Mouse (Mus musculus) T-helper 1 cell (primary cell): ENCODE results near the gene Cux2.

Experiments used
- in situ Hi-C: fragments of 300-600 bp; cut with MboI, MseI; formaldehyde crosslinking; loops from one replicate; pipeline ENCODE4 v1.15.1; 2025; ENCODE audit warnings: high pct_unique_total_duplicates

Gene Cux2

DNA sequence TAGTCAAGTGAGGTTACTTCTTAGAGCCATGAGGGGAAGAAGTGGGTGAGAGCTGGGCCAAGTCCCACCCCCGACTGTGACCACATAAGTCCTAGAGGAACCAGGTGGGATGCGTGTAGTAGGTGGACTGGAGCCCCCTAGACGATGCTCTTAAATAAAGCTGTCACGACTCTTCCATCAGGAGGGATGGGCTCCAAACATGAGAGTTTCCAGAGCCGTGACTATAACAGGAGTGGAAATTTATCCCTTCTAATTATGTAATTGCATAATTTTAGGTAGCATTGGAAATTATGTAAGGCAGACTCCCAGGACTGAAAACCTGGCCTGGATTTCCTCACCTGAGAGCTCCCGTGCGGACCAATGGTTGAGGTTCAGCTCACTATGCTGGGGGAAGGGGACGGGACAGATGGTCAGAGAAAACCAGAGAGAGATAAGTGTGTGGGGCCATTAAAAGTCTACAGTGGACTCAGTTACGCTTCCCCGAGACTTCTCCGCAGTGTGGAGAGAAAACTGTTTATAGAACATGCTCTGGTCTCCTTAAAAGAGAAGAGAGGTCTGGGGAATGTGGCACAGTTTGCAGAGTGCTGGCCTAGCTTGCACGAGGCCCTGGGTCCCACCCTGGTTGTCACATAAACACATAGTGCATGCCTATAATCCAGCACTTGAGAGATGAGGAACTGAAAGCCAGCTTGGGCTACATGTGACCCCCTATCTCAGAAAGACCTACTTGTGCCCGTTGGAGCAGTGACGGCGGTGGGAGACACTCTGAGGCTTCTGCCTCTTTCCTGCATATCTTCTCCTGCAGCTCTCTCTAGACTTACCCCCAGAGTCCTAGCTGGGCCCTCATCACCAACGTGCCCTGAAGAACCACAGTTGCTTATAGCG, 126.7 kb downstream of the Cux2 start:
- in situ Hi-C loops = no loop called here

DNA sequence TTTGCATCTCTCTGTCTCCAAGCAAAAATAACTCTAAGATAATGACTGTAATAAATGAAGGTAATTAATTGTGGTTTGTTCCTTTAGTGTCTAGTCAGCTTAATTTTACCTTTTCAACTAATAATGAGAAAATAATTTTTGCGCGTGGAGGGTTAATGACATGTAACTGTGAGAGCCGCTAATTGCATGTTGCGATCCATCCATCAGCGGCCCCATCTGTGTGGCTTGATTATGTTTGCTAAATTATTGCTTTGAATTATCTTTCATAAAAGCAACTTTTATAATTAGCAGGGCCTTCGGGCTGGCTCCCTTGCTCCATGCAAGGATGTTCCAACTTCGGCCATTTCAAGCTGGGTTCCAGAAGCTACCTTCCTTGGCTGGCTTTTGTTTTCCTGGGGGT, 130.7 kb downstream of the Cux2 start:
- in situ Hi-C loops = no loop called here

DNA sequence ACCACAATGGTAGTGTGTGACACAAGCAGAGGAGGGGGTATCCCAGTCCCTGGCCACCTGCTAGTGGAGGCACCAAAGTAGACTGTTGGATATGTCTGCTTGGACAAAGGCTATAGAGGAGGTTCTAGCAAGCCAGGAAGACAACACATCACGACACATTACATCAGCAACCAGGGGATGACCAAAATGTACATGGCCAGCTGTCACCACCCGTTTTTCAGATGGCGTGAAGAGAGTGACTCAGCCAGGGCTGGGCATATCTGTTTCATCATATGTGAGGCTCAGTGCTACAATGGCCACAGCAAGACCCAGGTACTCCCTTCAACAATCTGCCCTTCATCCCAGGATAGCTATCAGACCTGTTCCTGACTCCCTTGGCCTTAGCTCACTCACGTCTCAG, 133.1 kb downstream of the Cux2 start:
- in situ Hi-C loops = no loop called here

DNA sequence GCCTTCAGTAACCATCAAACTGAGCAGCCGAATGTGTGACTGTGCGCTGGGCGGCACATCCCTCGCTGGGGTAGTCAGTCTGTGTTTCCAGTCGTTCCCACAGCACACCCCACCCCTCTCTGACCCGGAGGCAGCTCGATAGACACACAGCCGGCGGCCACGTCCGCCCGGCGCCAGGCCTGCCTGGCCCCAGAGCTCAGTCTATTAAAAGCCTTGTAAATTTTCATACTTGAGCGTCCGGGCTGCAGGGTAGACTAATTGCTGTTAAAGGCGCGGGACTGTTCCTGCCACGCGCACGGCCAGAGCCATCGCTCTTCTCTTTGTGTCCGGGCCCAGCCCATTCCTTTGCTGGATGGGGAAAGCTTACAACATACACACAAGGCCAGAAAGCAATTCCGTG, 135.9 kb downstream of the Cux2 start:
- in situ Hi-C loops = no loop called here

DNA sequence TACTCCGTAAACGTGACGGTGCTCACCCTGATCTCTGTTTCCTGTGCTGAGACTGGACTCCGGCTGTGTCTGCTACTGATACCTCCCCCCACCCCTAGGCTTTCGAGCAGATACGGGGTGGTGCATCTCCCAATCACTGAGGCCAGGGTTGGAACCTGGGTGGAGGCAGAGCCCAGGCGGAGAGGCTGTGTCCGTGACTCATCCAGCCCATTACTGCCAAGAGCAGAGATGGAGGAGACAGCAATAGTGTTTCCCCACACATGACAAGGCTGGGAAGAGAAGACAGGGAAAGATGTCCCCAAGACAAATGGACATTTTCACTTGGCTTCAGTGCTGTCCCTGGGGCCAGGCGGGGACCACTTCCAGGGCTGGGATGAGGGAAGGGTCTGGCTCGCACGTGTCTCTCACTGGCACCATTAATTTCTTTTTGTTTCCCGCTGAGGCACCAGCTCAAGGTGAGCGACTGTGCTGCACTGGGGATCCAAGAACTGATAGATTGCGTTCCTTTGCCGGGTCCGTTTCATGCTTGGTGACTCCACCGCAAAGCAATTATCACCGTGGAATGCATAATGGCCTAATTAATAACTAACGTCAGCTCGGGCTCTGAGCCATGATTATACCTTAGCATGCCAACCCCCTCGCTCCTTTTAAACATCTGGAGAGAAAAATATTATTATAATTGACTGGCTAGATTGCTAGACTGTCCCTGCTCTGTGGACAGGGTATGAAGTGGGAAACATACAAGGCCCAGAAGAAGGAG, 140.5 kb downstream of the Cux2 start:
- in situ Hi-C loops = no loop called here

DNA sequence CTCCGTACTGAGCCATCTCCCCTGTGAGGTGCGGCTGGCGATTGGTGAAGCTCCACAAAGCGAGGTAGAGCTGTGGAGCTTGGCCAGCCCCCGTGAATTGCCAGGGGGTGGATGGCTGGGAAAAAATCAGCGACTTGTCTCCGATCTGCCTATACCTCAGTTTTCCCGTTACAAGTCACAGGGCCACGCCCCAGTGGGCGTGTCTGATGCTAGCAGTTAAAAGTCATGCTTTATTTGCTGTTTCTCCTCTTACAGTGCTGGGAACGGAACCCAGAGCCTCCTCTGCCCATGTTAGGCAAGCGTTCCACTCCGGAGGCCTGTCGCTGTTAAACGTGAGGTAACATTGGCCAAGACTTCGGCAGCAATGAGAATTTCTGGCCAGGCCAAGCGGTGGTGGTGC, 144.2 kb downstream of the Cux2 start:
- in situ Hi-C loops = no loop called here

DNA sequence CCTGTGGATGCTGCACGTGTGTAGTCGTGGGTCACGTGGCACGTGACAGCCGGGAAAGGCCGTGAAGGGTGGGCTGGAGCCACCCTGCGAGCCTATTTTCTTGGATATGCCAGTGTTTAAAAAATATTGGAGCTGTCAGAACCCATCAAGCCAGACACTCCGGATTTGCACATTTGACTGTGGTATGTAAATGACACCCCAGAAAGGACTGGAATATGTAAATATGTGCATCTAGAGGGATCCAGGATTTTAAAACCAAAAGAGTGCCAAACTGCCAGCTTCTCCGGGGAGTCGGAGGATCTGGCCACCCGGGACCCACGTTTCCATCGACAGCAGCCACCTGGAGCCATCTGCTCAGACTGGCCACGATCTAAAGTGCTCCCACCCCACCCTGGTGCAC, 145.1 kb downstream of the Cux2 start:
- in situ Hi-C loops = no loop called here

DNA sequence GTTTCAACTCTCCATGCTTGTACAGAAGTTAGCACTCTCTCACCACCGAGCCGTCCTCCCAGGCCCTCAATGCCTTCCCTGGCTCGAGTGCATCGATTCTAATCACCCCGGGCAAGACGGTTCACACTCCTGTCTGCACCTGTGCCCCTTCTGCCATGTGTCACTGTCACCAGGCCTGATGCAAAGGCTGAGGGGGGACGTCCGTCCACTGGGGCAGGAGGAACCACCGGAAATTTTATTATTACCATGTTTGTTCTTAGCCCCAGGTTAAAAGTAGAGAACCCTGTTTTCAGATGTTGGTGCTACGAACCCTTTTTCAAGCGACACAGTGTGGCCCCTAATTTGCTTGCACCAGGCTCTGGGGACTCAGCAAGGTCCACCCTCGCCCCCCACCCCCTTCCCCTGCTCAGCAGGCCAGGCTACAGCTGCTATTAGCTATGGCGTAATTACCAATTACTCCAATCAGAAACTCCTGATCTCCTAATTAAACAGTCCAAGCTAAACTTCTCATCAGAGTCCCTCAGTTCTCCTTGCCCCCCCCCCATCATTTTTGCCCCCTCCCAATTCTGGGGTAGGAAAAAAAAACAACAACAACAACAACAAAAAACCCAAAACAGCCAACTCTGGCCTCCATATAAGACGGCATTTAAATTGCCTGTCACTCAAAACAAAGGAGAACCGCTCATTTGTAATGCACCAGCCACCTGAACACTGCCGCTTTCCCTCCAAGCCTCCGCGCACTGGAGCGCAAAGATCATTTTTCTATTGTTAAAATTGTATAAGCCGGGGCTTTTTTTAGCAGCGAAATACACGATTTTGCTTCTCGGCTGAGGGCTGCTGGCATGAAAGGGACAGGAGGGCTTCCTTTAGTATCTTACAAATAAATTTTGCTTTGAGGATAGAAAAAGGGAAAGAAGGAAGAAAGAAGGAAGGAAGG, 146.8 kb downstream of the Cux2 start:
- in situ Hi-C loops = no loop called here

DNA sequence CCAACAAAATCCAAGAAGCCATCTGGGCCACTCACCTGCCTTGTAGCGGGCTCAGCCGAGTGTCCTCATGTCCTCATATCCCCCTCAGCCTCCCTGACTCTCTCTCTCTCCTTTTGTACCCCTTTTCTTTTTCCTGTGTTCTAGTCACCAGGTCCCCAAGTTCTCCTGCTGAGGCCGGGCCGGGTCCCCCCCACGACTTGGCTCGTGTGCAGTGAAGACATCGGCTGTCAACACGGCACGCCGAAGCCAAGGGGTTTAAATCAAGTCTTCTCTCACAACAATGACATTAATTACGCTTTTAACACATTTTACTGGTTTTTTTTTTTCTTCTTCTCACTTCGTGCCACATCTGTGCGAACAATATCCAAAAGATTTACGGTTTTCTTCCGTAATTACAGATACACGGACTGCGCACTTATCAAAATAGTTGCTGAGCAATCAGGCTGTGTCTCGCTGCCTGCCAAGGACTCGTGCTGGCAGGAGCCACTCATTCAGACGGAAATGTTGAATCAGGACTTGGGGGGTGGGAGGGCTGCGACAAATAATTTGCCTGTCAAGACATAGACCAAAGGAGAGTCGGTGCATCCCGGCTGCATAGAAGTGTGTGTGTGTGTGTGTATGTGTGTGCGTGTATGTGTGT, 154.7 kb downstream of the Cux2 start:
- in situ Hi-C loops = no loop called here

DNA sequence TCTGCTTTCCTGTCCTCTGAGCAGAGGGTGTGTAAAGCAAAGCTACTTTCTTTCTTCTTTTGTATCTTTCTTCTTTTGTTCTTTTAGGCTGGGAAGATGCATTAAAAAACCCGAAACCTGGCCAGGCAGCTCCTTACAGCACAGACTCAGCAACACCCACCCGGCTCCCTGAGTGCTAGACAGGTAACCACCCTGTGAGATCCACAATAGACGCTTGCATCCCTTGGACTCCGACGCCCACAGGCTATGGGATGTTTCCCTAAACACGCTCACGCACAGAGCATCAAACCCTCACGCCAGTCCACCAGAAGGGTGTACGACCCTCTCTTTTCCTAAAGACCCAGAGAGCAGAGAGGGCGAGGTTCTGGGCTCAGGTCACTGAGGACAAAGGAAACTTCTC, 155.3 kb downstream of the Cux2 start:
- in situ Hi-C loops = no loop called here

DNA sequence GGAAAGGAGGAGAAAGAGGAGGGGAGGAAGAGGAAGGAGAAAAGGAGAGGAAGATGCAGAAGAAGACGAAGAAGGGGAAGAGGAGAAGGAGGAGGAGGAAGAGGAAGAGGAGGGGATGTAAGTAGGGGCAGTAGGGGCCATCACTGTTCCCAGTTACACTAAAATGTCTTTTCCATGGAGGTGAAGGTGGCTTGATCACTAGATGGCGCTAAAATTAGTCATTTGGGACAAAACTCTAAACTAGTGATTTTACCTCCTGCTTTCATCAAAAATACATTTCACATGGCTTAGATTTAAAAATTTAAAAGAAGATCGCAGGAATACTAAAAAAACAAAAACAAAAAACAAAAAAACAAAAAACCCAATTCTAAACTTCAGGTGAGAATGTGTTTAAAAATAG, 156.3 kb downstream of the Cux2 start:
- in situ Hi-C loops = no loop called here

DNA sequence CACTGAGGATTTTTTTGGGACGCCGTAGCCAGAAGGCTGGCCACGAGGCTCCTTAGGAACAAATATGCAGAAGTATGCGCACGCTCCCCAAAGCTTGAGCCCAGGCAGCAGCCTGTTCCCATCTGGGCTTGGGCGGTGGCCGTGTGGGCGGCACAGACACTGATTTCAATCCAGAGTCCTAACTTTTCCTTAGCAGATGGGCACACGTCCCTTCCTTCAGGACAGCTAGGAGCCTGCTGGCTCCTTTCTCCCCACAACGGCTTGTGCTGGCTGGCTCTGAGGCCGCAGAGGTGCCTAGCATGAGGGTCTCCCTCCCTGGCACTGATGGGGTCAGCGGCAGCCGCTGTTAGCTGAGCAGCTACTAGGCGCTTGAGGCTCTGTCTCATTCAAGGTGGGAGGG, 157.6 kb downstream of the Cux2 start:
- in situ Hi-C loops = no loop called here

DNA sequence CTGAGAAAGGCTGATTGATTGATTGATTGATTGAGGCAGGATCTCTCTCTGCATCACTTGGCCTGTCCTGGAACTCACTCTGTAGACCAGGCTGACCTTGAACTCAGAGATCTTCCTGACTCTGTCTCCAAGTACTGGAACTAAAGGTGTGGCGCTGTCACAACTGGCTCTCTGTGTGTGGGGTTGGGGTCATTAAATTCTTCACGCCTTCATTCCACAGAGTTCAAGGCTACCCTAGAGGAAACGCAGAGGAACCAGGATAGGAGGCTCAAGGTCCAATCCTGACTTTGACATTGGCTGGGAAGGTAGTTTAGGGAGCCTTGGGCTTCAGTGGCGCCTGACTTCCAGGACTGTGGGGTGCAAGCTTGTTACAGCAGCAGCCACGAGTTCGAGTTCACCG, 159.0 kb downstream of the Cux2 start:
- in situ Hi-C loops = no loop called here

DNA sequence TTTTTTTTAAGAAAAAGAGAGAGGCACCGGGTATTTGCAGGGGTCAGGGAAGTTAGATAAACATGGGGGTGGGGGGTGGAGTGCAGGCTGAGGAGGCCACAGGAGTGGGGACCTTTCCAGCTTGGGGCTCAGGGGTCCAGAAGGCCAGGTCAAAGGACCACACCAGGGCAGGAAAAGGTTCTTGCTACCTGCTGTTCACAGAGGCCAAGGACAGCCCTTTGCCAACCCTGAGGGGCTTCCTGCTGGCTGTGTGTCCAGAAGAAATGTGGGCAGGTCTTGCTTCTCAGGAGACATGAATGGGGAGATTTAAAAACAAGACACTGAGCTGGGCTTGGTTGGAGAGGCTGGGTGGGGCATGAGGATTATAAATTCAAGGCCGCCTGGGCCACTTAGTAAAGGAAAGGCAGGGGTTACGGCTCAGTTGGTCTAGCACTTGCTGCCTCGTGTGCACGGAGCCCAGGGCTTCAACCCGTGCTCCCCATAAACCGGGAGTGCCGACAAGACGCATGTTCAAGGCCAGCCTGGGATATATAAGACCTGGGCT, 160.0 kb downstream of the Cux2 start:
- in situ Hi-C loops = no loop called here

DNA sequence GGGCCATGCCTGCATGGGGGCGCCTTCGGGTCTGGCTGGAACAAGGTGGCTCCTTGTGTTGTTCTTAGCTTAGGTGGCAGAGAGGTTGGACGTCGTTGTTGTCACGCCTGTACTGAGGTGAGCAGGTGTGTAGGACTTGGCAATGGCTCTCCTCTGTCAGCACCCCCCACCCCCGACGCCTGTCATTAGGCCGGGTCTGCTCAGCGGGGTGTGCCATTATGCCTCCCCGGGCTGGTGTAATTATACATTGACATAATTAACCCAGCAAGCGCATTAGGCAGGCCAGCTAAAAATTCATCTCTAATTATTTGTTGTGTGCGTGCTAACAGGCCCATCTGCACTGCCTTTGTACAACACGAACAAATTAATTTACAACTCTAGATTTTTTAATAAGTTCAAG, 160.5 kb downstream of the Cux2 start:
- in situ Hi-C loops = no loop called here

DNA sequence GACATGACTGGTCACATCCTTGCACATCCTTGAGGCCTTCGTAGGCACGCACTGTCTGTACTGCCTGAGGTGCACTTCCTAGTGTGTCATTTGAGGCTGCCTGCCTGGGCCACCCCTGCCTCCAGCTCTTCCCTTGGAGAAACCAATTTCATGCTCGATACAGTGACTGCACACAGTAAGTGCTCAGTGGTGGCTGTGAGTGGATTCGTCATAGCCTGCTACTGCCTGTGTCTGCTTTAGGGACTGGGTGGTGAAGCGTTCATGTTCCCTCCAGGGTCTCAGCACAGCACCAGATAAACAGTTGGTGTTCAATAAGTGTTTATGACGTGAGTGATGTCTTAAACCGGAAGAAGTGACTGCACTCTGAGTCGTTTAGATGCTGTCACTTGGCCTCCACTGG, 166.5 kb downstream of the Cux2 start:
- in situ Hi-C loops = no loop called here

DNA sequence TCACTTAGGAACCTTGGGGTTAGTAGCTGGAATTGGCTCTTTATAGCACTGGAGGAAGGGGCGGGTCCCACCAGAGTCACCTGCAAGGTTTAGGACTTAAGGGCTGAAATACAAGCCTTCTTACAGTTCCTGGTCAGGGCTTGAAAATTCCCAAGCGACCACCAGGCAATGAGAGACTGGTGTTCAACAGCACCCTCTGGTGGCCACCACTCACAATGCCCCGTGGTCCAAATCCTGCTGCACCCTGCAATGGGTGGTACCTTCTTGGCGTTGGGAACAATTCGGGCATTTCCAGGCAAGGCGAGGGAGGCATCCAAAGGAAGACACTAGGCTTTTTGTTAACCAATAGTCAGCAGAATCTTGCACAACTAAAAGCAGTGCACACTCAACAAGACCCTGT, 170.7 kb downstream of the Cux2 start:
- in situ Hi-C loops = no loop called here

DNA sequence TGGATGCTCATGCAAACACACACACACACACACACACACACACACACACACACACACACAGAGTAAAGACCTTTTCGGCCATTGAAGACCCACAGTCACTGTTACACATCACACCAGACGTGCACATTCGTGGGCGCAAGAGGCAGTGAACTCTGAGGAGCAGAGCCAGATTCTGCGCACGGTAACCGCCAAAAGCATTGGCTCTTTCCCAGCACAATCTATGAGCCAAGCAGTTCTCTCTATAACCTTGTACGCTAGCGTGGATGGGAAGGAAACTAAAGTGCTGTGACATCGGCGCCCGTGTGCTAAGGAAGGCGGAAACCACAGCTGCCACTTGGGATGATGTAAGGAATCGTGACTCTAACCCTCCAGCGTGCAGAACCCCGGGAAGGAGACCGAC, 171.2 kb downstream of the Cux2 start:
- in situ Hi-C loops = no loop called here

DNA sequence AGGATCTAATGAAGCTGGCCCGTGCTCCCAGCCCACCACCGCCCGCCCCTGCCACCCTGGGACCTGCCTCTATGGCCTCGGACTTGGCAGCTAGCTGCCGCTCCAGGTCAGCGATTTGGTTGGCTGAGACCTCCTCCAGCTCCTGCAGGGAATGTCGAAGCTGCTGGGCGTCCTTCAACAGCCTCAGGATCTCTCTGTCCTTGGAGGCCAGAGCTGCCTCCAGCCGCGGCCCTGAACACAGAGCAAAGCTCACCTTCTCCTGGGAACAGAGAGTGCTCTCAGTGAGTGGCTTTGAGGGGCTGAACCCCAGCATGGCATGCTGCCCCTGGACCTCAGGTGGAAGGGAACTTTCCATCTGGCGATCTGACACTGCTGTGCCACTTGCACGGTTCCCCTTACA, 173.0 kb downstream of the Cux2 start:
- in situ Hi-C loops = no loop called here

DNA sequence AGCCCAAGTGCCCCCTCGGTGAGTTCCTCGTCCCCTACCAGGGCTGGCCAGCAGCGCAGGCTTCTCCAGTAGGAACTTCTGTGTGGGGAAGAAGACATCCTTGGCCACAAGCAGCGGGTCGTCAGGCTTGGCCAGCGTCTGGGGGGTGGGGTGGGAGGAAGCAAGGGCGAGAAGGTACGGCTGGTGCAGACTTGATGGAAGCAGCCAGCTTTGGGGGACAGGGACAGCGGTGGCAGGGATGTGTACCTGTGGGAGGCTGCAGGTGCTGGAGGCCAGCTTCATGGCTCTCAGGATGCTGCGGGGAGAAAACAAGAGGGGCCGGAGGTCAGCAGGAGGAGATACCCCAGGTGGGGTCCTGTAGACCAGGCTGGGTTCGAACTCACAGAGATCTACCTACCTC, 174.9 kb downstream of the Cux2 start:
- in situ Hi-C loops = no loop called here

DNA sequence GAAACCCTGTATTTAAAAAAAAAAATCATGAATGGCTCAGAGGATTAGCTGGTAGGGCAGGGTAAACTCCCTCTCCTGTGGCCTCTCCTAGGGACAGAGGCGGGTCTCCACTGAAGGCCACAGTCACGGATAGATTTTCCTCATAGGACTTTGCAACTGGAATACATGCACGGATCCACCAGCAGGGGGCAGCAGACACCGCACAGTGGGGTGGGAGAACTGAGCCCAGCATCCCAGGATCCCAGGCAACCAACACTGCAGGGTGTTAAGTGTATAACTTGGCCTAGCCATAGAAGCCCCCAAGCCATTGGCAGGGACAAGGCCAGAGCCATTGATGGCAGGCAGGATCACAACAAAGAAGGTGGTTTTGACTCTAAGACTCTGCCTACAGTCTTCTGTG, 177.7 kb downstream of the Cux2 start:
- in situ Hi-C loops = no loop called here
